Mouse (Mus musculus) intestine, embryonic 15.5 days (tissue): ENCODE measurements around the gene Gm10271. TPM values are rescaled to one million over a fixed set of nuclear protein-coding genes. Genes with fewer than 3 reads are reported as not detected.

Experiments
- ATAC-seq: fragments of 200-750 bp; cut with Nextera tagmentation; 2 replicates; pipeline ENCODE4 v1.8.0; 2017; ENCODE audit warnings: moderate TSS enrichment, moderate library complexity
- H3K27ac ChIP-seq: fragments of 300-500 bp; sonication (generic); 2 replicates; pipeline ENCODE4 v1.5.1; 2015; ENCODE audit warnings: mild to moderate bottlenecking, inconsistent platforms
- H3K27me3 ChIP-seq: fragments of 300-500 bp; sonication (generic); replicated peaks from 2 replicates; pipeline ENCODE4 v1.6.1; 2015; ENCODE audit warnings: inconsistent platforms
- H3K36me3 ChIP-seq: fragments of 300-500 bp; sonication (generic); 2 replicates; pipeline ENCODE4 v1.6.1; 2015; ENCODE audit warnings: inconsistent platforms
- H3K4me1 ChIP-seq: fragments of 300-500 bp; sonication (generic); replicated peaks from 2 replicates; pipeline ENCODE4 v1.6.1; 2015; ENCODE audit warnings: inconsistent platforms
- H3K4me2 ChIP-seq: fragments of 300-500 bp; sonication (generic); replicated peaks from 2 replicates; pipeline ENCODE4 v1.6.1; 2015; ENCODE audit warnings: mild to moderate bottlenecking, inconsistent platforms
- H3K4me3 ChIP-seq: fragments of 300-500 bp; sonication (generic); replicated peaks from 2 replicates; pipeline ENCODE4 v1.5.1; 2015; ENCODE audit warnings: inconsistent platforms
- H3K9ac ChIP-seq: fragments of 300-500 bp; sonication (generic); 2 replicates; pipeline ENCODE4 v1.6.1; 2015; ENCODE audit warnings: inconsistent platforms
- H3K9me3 ChIP-seq: fragments of 300-500 bp; sonication (generic); 2 replicates; pipeline ENCODE4 v1.6.1; 2016; ENCODE audit warnings: inconsistent platforms
- WGBS: fragments of 180-500 bp; shearing (Covaris S2); methylation state at CpG from one replicate; pipeline ENCODE4 v1.1.7; 2015; 5-methylcytosine and 5-hydroxymethylcytosine counted together
- polyA plus RNA-seq: library from polyadenylated mRNA; unstranded; fragments of >200 nt; fragmentation: Nextera tagmentation; extraction: Ambion mirVana; gene quantifications from 2 replicates; pipeline ENCODE4 v1.2.1, GENCODE M21; 2015

Gene Gm10271
- polyA plus RNA-seq, 1 experiment from 2014 or later = not detected

GRCm38 (mm10) chr10:116908901-116909642 is 63.3 kb downstream of the Gm10271 start:
- Histone ChIP-seq H3K4me1 (no peaks in the 10 kb centered on the region), H3K27me3 (no peaks in the 10 kb centered on the region), H3K9me3 (no peaks in the 10 kb centered on the region), H3K36me3 (peaks cover 20% of the 10 kb centered on the region), H3K27ac (no peak overlapping the region), H3K4me3 (no peak overlapping the region), H3K9ac (no peak overlapping the region), H3K4me2 (no peak overlapping the region)
- ATAC-seq = peak; percentile 72; the same call in 1 of the 2 replicates
- 81% methylated on average over 15 of the region's 15 CpGs for WGBS

Other genes starting within 250 kb of the Gm10271 start
- 7.9 and 8.2 TPM in 2 replicates for gene Myrfl, start 75.7 kb downstream of the Gm10271 start, polyA plus RNA-seq
- 33.1 and 34.3 TPM in 2 replicates for gene Rab3ip, start 21.8 kb downstream of the Gm10271 start, polyA plus RNA-seq
- not detected in 2 replicates for gene Best3, start 13.7 kb upstream of the Gm10271 start, polyA plus RNA-seq
- not detected in 2 replicates for gene Lrrc10, start 72.7 kb upstream of the Gm10271 start, polyA plus RNA-seq
- 238 and 258 TPM in 2 replicates for gene Cct2, start 91.2 kb upstream of the Gm10271 start, polyA plus RNA-seq
- 14.2 and 16.8 TPM in 2 replicates for gene Frs2, start 175.9 kb upstream of the Gm10271 start, polyA plus RNA-seq